Mouse (Mus musculus) forebrain, postnatal 0 days (tissue): ENCODE data around the gene Ncapd3. TPM values are rescaled to one million over a fixed set of nuclear protein-coding genes. Genes with fewer than 3 reads are reported as not detected.

ENCODE experiments used
- ATAC-seq: fragments of 200-750 bp; cut with Nextera tagmentation; 2 replicates; pipeline ENCODE4 v1.8.0; 2017; ENCODE audit warnings: mild to moderate bottlenecking, moderate library complexity
- DNase-seq: peaks from one replicate; pipeline ENCODE4 v3.0.0-alpha.2; 2015
- H3K27ac ChIP-seq: fragments of 300-500 bp; sonication (generic); 2 replicates; pipeline ENCODE4 v1.5.1; 2014; ENCODE audit warnings: low read depth, mild to moderate bottlenecking, antibody characterized with exemption, low read length, moderate library complexity, mixed read lengths
- H3K27me3 ChIP-seq: fragments of 300-500 bp; sonication (generic); 2 replicates; pipeline ENCODE4 v1.6.1; 2014; ENCODE audit warnings: mild to moderate bottlenecking, low read length, mixed read lengths; ENCODE audit not compliant: insufficient read depth
- H3K36me3 ChIP-seq: fragments of 300-500 bp; sonication (generic); 2 replicates; pipeline ENCODE4 v1.6.1; 2014; ENCODE audit warnings: mild to moderate bottlenecking, moderate library complexity; ENCODE audit not compliant: insufficient read depth
- H3K4me1 ChIP-seq: fragments of 300-500 bp; sonication (generic); 2 replicates; pipeline ENCODE4 v1.6.1; 2014; ENCODE audit warnings: antibody characterized with exemption; ENCODE audit not compliant: insufficient read depth
- H3K4me2 ChIP-seq: fragments of 300-500 bp; sonication (generic); 2 replicates; pipeline ENCODE4 v1.6.1; 2014; ENCODE audit warnings: low read depth, mild to moderate bottlenecking, moderate library complexity
- H3K4me3 ChIP-seq: fragments of 300-500 bp; sonication (generic); 2 replicates; pipeline ENCODE4 v1.5.1; 2014; ENCODE audit warnings: low read depth, low read length, mixed read lengths
- H3K9ac ChIP-seq: fragments of 300-500 bp; sonication (generic); 2 replicates; pipeline ENCODE4 v1.6.1; 2014; ENCODE audit warnings: mild to moderate bottlenecking
- H3K9me3 ChIP-seq: fragments of 300-500 bp; sonication (generic); 2 replicates; pipeline ENCODE4 v1.6.1; 2016; ENCODE audit warnings: low read length
- CTCF ChIP-seq: sonication (generic); IDR thresholded peaks from 2 replicates; pipeline ENCODE4 v1.5.1; 2016; ENCODE audit warnings: antibody characterized with exemption, control low read depth, low read depth
- WGBS: fragments of 180-500 bp; shearing (Covaris S2); extraction: QIAGEN DNeasy Blood & Tissue Kit; methylation state at CpG from one replicate; pipeline ENCODE4 v1.1.7; 2014; 5-methylcytosine and 5-hydroxymethylcytosine counted together
- polyA plus RNA-seq: library from polyadenylated mRNA; unstranded; fragments of >200 nt; fragmentation: Nextera tagmentation; extraction: Ambion mirVana; gene quantifications from 2 replicates; pipeline ENCODE4 v1.2.1, GENCODE M21; 2015
- total RNA-seq: library from RNA; depleted of rRNA; stranded (reverse); fragments of >200 nt; gene quantifications from 2 replicates; pipeline ENCODE4 v1.2.3, GENCODE M21; 2014; rRNA removed

Gene Ncapd3
- total RNA-seq = 19.8 and 23.1 TPM in 2 replicates
- polyA plus RNA-seq = 3.6 and 6.2 TPM in 2 replicates

GRCm38 (mm10) chr9:27029828-27030762 is at the start of gene Ncapd3, which contains the start of gene Vps26b:
Ncapd3 (plus strand) TSS chr9:27030175.
Vps26b (minus strand) TSS chr9:27030065.
- peak; percentile 99 for DNase-seq
- ATAC-seq = peak; percentile 96
- peak; percentile 56 for TF ChIP-seq CTCF
- peak within 1 kb of the TSS; percentile 80 for H3K4me2 ChIP-seq
- H3K9me3 ChIP-seq = no peaks in the 10 kb centered on the region
- no peaks in the 10 kb centered on the region for H3K27me3 ChIP-seq
- H3K27ac ChIP-seq = peak within 1 kb of the TSS; percentile 96
- no peaks in the 10 kb centered on the region for H3K36me3 ChIP-seq
- H3K9ac ChIP-seq = peak within 1 kb of the TSS; percentile 96
- H3K4me3 ChIP-seq = peak within 1 kb of the TSS; percentile 92
- WGBS = under 1% methylated on average over 75 of the region's 80 CpGs
- H3K4me1 ChIP-seq = peaks cover 32% of the 10 kb centered on the region

DNA sequence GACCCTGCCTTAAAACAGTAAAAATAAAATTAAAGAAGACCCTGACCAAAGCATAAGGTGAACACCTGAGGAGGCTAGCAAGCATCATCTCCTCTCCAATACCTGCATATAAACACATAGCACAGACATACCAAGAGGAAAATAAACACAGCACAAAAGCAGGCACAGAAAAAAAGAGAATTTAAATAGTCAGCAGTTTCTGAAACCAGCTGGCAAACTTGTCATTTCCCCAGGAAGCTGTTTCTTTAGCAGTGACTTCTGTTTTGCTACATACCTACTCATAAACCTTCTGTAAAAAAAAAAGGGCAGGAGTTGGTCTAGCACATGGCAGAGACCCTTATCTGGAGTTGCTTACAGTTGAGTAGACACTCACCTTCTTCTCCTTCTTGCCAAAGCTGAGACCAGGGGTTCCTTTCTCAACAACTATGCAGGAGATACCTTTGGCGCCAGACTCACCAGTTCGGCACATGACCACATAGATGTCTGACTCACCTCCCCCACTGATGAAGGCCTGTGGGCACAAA is 44.8 kb upstream of the Ncapd3 start:
- Histone ChIP-seq H3K27me3 (no peaks in the 10 kb centered on the region), H3K9ac (no peak overlapping the region), H3K4me2 (no peak overlapping the region), H3K4me1 (no peaks in the 10 kb centered on the region), H3K36me3 (peaks cover 48% of the 10 kb centered on the region), H3K27ac (no peak overlapping the region), H3K4me3 (no peak overlapping the region), H3K9me3 (no peaks in the 10 kb centered on the region)
- ATAC-seq = no peak
- WGBS = 84% methylated on average over 2 of the region's 2 CpGs
- no peak for DNase-seq
- no peak for TF ChIP-seq CTCF

- no peaks in the 10 kb centered on the region for H3K27me3 ChIP-seq
- DNase-seq (no peak), ATAC-seq (no peak)
- H3K9ac ChIP-seq = no peak overlapping the region
- no peak overlapping the region for H3K4me3 ChIP-seq
- no peak for TF ChIP-seq CTCF
- H3K4me2 ChIP-seq = no peak overlapping the region
- no peak overlapping the region for H3K27ac ChIP-seq
- WGBS = 96% methylated on average over 6 of the region's 6 CpGs
- no peaks in the 10 kb centered on the region for H3K4me1 ChIP-seq
- peaks cover 48% of the 10 kb centered on the region for H3K36me3 ChIP-seq
- H3K9me3 ChIP-seq = no peaks in the 10 kb centered on the region
These were observed 44.2 kb upstream of the Ncapd3 start for GRCm38 (mm10) chr9:26985668-26986277.

GRCm38 (mm10) chr9:26990181-26990580 is 39.8 kb upstream of the Ncapd3 start:
- no peak for TF ChIP-seq CTCF
- Histone ChIP-seq H3K9ac (no peak overlapping the region), H3K4me3 (no peak overlapping the region), H3K4me2 (no peak overlapping the region), H3K9me3 (no peaks in the 10 kb centered on the region), H3K36me3 (peaks cover 42% of the 10 kb centered on the region), H3K27ac (no peak overlapping the region), H3K27me3 (no peaks in the 10 kb centered on the region), H3K4me1 (no peaks in the 10 kb centered on the region)
- DNase-seq (no peak), ATAC-seq (no peak)
- 95% methylated on average over 4 of the region's 4 CpGs for WGBS

DNA sequence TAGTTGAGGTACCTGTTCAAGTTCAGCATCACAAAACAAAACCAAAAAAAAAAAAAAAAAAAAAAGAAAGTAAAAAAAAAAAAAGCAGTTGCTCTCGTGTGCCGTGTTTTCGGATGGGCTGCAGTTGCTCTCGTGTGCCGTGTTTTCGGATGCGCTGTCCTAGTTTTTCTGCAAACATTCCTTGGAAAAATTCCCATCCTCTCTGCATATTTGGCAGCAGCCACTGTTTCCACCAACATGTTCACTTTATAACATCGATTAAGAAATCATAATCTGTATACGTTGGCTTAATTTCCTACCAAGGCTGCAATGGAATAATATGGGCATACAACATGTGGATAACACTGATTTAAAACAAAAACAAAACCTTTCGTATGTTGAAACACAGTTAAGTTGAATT is 36.9 kb upstream of the Ncapd3 start:
- H3K9ac ChIP-seq = no peak overlapping the region
- H3K4me1 ChIP-seq = no peaks in the 10 kb centered on the region
- TF ChIP-seq CTCF = no peak
- ATAC-seq (no peak), DNase-seq (no peak)
- H3K4me3 ChIP-seq = no peak overlapping the region
- no peaks in the 10 kb centered on the region for H3K27me3 ChIP-seq
- H3K36me3 ChIP-seq = peaks cover 28% of the 10 kb centered on the region
- 57% methylated on average over 10 of the region's 10 CpGs for WGBS
- no peak overlapping the region for H3K27ac ChIP-seq
- H3K9me3 ChIP-seq = no peaks in the 10 kb centered on the region
- H3K4me2 ChIP-seq = no peak overlapping the region

- H3K36me3 ChIP-seq = peaks cover 25% of the 10 kb centered on the region
- no peaks in the 10 kb centered on the region for H3K9me3 ChIP-seq
- H3K4me1 ChIP-seq = no peaks in the 10 kb centered on the region
- no peak overlapping the region for H3K9ac ChIP-seq
- H3K4me2 ChIP-seq = no peak overlapping the region
- no peak overlapping the region for H3K27ac ChIP-seq
- no peak for ATAC-seq
- H3K4me3 ChIP-seq = no peak overlapping the region
- H3K27me3 ChIP-seq = no peaks in the 10 kb centered on the region
- WGBS = 73% methylated on average over 3 of the region's 3 CpGs
- TF ChIP-seq CTCF = no peak
- no peak for DNase-seq
These were observed 36.1 kb upstream of the Ncapd3 start for GRCm38 (mm10) chr9:26993900-26994299.
